Mouse (Mus musculus): ENCODE measurements around the gene Prn.
A peak's percentile ranks its signal among the peaks of the same experiment; 100 is the strongest.

Prn gene

DNA sequence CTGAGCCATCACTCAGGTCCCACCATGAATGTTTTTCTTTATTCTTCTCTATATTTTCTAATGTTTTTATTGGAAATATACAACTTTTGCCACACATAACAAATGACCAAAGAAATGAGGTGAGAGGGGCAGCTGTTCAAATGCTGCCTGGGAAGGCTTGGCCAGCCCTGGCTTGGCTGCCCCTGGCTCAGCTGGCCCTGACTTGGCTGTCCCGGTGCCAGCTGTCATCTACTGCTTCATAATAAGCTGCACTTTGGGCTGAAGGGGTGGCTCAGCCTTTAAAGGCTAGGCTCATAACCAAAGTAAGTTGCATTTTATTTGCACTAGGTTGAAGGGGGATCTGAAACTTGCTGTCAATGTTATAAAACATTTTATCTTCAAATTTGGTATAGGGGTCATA, 2.9 kb upstream of the Prn start:
- no peak for DNase-seq (ENCODE audit: low read depth)

DNA sequence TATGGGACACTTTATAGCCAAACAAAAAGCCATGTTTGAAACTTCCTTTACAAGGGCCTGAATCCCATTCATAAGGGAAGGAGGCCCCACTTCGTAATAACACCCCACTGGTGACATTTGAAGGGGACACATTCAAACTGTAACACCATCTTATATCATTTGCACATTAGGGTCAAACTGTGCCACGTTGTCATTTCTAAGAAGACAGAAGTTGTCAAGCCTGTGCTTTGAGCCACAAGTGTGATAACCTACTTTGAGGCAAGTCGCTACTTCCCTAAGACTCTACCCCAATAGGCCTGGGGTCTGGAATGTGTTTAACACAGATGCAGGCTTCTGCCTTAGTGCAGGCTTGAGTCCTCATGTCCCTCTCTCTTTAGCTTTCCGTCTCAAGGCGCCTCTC, 2.4 kb upstream of the Prn start:
- DNase-seq (ENCODE audit: low read depth) = no peak

DNA sequence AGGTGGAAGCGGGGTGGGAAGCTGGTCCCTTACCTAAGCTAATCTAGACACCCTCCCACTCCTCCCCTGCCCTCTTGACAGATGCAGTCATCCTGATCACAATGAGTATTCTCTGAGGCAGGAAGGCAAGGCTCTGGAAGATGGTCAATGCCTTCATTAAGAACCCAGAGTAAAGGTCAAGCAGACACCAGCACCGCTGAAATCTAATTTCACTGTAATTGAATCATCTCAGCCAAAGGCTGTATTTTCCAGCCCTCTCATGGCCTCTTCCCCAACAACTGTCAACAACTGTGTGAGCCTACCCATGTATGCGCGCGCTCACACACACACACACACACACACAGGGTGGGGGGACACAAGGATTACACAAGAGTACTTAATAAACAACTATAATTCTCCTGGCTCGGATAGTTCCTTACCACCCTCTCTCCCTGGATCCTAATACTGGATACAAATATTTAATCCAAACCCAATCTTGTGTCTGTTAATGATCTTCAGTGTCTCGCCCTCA, 1.4 kb upstream of the Prn start:
- no peak for DNase-seq (ENCODE audit: low read depth)

DNA sequence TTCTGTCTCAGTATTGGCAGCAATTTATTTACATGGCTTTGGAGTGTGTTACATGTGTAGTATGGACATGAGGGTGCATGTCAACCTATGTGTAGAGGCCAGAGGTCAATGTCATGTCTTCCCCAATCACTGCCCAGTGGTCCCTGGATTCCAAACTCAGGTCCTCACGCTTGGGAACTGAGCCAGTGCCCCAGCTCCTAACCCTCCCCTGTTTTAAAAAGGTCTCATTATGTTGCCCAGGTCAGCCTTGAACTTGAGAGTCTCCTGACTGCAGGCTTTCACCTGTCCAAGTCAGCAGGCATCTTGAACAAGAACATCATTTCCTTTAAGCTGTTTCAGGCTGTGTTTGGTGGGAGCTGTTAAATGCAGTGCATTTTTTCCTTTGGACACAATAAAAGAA, 851 bp upstream of the Prn start:
- DNase-seq (ENCODE audit: low read depth) = no peak

DNA sequence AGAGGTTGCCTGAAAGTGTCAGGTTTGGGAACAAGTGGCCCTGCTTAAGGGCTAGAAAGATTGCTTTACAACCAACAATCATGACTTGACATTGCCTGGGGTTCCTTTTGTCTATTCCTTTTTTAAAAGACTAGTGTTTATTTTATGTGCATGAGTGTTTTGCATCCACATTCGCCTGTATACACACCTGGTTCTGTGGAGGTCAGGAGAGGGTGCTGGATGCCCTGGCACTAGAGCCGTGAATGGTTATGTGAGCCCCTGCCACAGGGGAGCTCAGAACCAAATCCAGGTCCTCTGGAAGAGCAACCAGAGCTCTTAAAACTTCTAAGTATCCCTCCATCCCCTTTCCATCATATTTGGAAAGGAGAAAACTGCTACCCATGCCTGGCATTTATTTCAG, 1.1 kb downstream of the Prn start:
- no peak for DNase-seq (ENCODE audit: low read depth)

DNA sequence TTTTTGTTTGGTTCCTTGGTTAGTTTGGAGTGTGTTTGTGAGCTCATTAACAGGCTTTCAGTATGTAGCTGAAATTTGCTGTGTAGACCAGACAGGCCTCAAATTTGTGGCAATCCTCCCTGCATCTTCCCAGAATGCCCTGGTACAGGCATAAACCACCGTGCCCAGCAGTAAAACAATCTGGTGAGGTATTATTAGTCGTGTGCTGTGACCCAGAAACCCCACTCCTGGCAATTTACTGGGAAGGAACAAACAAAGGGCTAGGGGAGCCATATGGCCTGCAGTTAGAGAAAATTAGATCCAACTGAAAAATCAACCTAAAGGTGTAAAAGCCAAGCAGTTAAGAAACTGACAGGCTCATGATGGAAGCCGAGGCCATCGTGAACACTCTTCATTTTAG, 1.6 kb downstream of the Prn start:
- DNase-seq (ENCODE audit: low read depth) = no peak

DNA sequence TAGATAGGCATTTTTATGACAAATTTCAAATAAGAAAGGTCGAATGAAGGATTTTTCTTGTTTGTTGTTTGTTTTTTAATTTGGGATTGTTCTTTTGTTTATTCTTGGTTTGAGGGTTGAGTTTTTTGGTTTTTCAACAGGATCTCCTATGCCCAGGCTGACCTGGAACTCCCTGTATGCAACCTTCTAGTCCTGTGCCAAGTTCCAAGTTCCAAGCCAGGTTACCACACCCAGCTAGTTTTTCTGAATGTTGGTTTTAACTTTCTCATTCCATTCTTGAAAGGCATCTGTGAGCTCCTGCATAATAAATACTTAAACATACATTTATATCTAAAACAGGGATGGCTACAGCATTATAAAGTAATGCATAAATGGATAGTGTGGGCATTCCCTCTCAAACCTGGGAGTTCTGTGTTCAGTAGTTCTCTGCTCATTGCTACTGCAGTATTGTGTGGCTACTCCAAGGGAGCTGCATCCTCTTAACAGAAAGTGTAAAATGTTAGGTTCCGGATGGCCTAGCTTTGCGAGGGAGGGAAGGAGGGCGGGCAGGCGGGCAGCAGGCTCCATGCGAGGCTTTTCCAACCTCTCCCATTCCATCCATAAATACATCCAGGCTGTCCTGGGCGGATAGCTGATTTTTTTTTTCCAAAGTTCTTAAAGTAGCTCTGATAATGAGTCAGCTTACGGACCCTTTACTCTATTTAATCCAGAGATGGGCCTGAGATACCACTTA, 2.9 kb downstream of the Prn start:
- no peak for DNase-seq (ENCODE audit: low read depth)

DNA sequence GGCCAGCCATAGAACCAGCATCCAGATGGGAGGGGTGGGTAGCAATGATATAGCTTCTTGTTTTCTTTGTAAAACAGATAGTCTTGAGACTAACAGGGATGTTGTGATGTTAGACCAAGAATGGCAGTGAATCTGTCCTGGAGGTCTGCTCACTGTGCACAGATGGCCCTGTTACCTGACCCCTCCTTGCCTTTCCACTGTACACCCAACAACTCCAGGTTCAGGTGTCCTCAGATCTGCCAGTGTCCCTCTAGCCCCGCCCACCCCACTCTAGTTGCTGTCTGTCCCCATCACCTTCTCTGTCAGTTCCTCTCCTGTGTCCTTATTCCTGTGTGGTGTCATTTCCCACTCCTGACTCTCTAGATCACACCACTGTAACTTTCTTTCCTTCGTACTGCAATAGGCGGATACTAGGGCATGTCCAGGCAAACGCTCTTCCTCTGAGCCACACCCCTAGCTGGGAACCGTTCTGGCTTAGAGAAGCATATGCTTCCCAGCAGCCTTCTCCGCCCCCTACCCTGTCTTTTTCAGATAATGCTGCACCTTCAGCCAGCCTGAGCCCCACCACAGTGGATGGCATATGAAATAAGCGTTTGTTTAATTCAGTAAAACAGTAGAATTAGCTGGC, 22.6 kb downstream of the Prn start:
- DNase-seq (ENCODE audit: low read depth) = no peak

DNA sequence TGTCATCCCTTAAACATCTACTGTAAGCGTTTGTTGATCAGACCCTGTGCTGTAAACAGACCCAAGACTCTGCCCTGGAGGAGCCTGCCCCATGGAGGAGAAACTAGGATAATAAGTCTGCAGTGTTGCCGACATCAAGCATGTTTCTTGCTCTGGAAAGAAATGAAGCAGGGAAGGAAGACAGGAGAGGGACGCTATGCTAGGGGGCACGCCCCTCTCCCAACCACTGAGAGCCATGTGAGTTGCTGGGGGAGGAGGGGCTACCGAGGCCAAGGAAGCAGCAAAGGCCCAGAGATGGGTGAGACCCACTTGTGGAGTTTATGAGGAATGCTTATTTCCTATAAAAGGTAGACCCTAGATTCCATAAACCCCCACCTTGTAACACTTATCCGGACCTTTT, 23.3 kb downstream of the Prn start:
- no peak for DNase-seq (ENCODE audit: low read depth)

DNA sequence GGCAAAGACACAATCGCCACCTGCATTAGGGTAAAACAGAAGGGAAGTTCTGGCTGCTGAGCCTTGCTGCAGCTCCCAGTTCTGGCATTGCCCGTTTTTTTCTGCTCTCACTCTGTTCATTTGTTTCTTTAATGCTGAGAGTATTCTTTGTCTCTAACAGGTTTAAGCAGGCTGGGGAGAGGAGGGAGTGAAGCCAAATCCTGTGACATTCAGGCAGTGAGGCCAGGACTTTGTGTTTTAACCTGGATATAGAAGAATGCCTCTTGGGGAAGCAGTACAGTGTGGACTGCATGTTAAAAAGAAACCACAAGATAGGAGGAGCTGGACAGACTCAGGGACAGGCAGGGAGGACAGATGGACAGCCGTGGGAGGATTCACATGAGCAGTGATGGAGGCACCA, 23.8 kb downstream of the Prn start:
- DNase-seq (ENCODE audit: low read depth) = no peak

DNA sequence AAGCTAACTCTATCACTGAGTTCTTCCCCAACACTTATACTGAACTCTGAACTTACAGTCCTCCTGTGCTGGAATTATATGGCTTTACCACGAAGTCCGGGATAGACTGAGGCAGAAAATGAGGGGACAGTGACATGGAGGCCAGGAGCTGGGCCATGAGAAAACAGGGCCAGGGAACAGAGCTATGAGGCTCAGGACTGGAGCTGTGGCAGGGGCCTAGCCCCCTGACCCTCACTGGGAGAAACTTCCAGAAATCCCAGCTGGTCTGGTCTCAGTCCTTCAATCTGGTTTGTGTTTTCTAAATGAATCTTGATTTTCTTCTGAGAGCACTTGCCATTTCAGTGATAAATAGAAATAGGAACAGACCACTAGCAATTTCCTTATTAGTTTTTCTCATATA, 24.5 kb downstream of the Prn start:
- no peak for DNase-seq (ENCODE audit: low read depth)

DNA sequence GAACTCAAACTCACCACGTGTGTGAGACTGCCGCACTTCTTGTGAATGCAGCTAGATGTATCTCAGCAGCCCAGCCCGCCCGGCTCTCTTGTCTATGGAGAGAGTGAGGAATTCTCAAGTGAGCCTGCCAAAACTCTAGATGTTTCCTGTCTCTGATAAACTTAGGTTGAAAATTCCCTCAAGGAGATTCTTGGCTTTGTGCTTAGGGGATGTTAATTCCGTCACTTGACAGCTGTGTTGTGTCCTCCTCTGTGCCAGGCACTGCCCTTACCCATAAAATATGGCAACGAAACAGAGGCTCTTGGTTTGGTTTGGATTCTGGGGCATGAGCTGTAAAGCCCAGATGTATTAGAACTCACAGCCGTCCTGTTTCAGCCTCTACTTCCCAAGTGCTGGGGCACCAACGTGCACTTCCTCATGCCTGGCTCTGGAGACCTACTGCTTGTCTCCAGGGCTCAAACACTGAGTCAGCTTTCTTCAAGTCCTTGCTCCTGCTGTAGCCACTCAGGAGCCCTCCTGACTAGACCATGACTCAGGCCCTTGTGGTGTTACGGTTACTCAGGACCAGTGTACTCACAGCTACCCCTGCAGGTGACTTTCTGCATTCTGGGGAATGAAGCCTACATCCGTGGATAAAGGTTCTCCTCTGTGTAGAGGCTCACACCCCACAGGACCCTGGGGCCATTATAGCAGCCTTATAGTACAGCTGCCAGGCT, 25.8 kb downstream of the Prn start:
- peak; percentile 73 for DNase-seq (ENCODE audit: low read depth)

DNA sequence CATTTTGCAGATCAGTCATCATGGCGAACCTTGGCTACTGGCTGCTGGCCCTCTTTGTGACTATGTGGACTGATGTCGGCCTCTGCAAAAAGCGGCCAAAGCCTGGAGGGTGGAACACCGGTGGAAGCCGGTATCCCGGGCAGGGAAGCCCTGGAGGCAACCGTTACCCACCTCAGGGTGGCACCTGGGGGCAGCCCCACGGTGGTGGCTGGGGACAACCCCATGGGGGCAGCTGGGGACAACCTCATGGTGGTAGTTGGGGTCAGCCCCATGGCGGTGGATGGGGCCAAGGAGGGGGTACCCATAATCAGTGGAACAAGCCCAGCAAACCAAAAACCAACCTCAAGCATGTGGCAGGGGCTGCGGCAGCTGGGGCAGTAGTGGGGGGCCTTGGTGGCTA, 26.7 kb downstream of the Prn start:
- no peak for DNase-seq (ENCODE audit: low read depth)

DNA sequence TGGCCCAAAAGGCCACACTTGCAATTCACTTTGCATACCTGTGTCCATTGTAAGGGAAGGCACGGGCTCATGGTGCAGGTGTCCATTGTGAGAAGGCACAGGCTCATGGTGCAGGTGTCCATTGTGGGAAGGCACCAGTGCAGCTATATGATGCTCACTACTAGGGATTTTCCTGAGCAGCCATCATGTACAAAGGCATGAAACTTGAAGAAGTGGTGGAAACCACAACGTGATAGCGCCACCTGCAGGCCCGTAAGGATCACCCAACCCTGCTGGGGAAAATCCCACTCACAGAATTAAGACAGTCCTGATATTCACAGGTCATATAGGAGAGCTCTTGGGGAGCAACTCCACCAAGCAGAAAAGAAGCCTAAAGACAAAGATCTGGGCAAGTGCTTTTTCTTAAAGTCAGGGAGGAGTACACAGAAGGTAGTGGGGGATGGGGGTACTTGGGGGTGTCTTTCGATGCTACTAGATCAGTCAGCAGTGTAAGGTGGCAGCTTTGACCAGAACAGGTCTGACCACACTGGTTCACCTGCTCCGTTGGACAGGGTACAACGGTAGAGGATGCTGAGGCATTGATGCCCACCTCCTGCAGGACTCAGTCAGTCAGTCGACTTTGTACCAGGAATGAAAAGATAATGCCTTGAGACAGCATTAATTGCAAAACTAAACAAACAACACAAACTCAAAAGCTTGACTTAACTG, 29.8 kb downstream of the Prn start:
- no peak for DNase-seq (ENCODE audit: low read depth)

DNA sequence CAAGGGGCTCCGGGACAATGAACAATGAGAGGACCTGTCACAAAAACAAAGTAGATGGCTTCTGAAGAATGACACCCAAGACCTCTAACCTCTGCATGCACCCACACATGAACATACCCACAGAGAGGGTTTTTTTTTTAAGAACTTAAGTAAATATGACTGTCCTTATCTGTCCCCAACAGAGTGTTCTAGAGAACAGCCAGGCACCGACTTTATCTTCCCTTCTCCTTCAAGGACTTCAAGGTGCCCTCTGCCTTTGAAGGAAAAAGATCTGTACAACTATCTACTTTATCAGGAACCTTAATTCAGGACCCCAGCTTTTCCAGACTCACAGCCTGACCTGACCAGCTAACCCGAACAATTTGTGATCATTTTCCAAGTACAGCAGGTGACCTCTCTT, 30.7 kb downstream of the Prn start:
- DNase-seq (ENCODE audit: low read depth) = no peak

DNA sequence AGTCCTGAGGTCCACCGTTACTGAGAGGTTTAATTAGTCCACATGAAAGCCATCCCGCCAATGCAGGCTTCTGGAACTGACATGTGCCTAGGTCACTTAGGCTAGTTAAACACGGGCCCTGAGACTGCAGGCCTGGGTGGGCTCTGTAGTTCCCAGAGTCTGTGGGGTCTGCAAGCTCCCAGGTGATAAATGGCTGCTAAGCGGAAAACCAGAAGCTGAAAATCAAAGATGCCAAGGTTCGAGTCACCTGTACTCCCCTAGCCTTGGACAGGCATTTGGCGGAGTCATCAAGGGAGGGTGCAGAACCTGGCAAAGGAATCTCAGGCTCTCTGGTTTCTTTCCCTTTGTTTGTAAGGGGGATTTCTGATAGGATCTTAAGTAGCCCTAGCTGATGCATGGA, 31.7 kb downstream of the Prn start:
- no peak for DNase-seq (ENCODE audit: low read depth)

DNA sequence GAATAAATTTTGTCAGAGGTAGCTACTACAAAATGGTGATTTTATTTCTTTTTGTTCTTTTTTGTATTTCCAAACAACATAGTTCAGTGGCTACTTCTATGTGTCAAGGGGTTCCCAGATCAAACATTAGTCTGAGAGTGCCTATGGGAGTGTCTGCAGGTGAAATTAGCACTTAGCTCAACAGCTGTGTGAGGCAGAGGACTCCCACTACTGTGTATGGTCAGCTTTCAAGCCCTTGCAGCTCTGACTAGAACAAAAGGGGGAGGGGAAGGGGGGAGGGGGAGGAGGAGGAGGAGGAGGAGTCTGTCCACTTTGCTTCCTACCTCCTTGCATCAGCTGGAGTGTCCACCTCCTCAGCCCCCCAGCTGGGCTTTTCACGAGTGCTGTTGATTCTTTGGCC, 34.6 kb downstream of the Prn start:
- no peak for DNase-seq (ENCODE audit: low read depth)

DNA sequence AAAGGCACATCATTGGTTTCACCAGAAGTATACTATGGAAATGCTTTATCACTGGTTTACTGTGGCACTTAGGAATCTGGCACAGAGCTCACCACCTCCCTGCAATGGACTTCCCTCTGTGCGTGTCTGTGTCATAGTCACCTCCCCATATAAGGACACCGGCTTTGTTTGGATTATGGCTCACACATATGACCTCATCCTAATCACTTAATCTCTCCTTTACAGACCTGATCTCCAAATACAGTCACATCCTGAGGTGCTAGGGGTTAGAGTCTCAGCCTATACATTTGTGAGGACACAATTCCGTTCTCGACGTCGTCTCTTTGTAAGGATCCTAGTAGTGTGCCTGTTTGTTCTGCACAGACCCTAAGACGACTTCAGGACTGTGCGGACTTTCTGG, 35.5 kb downstream of the Prn start:
- no peak for DNase-seq (ENCODE audit: low read depth)

DNA sequence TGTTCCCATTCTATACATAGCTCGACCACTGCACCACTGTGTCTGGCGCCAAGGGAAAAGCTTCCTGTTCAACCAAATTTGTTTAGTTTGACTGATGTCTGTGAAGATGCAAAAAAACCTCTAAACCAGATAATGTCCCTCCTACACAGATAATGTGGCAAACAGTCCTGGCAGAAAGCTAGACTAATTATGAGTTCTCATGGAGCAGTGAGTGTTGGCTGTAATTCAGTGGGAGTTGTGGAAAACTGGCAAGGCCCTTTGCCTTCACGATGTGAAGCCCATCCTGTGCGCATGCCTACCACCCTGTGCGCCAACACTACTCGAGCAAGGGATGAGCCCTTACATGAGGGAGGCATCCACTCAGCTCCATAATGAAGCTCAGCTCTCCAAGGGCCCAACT, 36.0 kb downstream of the Prn start:
- DNase-seq (ENCODE audit: low read depth) = no peak

DNA sequence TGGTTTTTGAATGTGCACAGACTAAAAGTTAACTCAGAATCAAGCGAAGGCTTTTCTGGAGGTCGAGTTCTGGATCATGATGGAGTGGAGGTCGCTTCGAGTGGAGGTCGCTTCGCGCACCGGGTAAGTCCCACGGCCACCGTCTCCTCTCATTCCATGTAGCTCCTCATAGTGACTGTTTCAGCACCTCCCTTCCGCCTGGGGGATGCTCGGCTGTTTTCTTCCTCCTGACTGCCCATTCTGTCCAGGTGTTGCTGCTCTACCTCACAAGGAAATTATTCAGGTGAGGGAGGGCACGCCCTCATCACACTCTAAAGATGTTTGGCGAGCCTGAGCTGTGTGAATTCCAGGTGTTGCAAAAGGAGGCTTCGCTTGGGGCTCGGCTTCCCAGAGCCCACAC, 36.6 kb downstream of the Prn start:
- DNase-seq (ENCODE audit: low read depth) = no peak

DNA sequence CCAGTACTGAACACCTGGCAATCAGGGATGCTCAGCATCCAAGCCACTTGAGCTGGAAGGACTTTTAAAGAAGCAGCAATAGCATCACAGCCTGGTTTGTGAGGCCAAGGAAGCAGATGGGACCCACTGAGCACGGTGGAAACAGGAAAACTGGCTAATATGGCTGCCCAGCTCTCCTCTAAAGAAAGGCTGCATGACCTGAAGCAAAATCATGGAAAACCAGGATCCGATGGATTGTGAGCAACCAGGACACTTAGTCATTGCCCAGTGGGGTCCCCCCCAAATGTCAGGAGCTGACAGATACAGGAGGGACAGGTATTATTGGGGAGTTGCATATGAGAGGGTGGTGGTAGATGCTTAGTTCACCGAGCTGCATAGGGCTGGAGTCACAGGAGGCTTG, 38.4 kb downstream of the Prn start:
- no peak for DNase-seq (ENCODE audit: low read depth)

DNA sequence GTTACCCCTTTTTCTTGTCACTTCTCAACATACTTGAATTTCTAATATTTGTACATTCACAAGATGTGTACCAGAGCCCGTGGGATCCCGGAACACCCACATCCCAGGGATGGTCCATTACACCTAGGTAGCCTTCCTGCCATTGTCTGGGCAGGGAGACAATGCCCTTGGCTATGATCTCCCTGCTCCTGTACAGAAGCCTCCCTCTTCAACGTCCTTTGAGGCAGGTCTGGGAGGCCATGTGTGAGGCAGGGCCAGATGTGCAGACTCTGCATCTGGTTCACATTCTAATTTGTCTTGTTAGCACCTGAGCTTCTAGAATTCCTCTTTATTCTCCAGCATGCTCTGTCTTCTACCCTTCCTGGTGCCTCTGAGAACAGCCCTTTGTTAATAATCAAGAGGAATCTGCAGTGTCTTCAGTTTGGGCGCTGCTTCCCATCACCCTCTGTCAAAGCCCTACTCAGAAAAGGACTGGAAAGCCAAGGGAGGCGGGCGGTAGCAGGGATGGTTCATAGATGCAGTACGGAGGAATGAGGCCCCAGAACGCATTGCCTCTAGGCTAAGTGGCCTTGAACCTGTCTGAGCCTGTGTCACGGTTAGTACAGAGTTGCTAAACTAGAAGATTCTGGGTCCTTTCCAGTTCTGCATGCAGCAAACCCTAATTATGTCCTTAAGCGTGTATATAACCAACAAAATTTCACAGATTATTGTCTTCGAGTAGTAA, 39.3 kb downstream of the Prn start:
- DNase-seq (ENCODE audit: low read depth) = no peak

All from fibroblast of lung, adult 2 months (primary cell).